Mouse (Mus musculus): Measurements from ENCODE around the gene Plcb4. TPM values are rescaled to one million over a fixed set of nuclear protein-coding genes. Genes with fewer than 3 reads are reported as not detected.

Plcb4 gene
- total RNA-seq, 2 experiments from 2014 or later = 67.5 to 81.8 TPM

- Histone ChIP-seq H3K27ac (no peak overlapping the region), H3K4me3 (no peak overlapping the region)
- no peak for TF ChIP-seq CTCF (IDR thresholded peaks at IDR 0.05)
- no peak for DNase-seq (ENCODE audit: extremely low spot score in 1 of 2, low spot score in 2 of 2)
- intact Hi-C loops (cut with DNase I) = no loop called here
Measured at GRCm38 (mm10) chr2:135879356-135879755, 220.5 kb downstream of the Plcb4 start.

GRCm38 (mm10) chr2:135880269-135880760 is 221.5 kb downstream of the Plcb4 start:
- no peak overlapping the region for H3K27ac ChIP-seq
- TF ChIP-seq CTCF (IDR thresholded peaks at IDR 0.05) = no peak
- no peak overlapping the region for H3K4me3 ChIP-seq
- DNase-seq (ENCODE audit: extremely low spot score in 1 of 2, low spot score in 2 of 2) = no peak
- intact Hi-C loops (cut with DNase I) = no loop called here

GRCm38 (mm10) chr2:135883359-135883758 is 224.5 kb downstream of the Plcb4 start:
- intact Hi-C loops (cut with DNase I) = no loop called here
- Histone ChIP-seq H3K4me3 (no peak overlapping the region), H3K27ac (no peak overlapping the region)
- no peak for TF ChIP-seq CTCF (IDR thresholded peaks at IDR 0.05)
- DNase-seq (ENCODE audit: extremely low spot score in 1 of 2, low spot score in 2 of 2) = no peak

GRCm38 (mm10) chr2:135884534-135885180 is 225.8 kb downstream of the Plcb4 start:
- no peak for TF ChIP-seq CTCF (IDR thresholded peaks at IDR 0.05)
- H3K4me3 ChIP-seq = no peak overlapping the region
- H3K27ac ChIP-seq = no peak overlapping the region
- intact Hi-C loops (cut with DNase I) = no loop called here
- no peak for DNase-seq (ENCODE audit: extremely low spot score in 1 of 2, low spot score in 2 of 2)

GRCm38 (mm10) chr2:135885607-135886006 is 226.8 kb downstream of the Plcb4 start:
- H3K27ac ChIP-seq = no peak overlapping the region
- no peak for TF ChIP-seq CTCF (IDR thresholded peaks at IDR 0.05)
- no peak for DNase-seq (ENCODE audit: extremely low spot score in 1 of 2, low spot score in 2 of 2)
- H3K4me3 ChIP-seq = no peak overlapping the region
- intact Hi-C loops (cut with DNase I) = no loop called here

- intact Hi-C loops (cut with DNase I) = no loop called here
Measured at GRCm38 (mm10) chr2:135886081-135886679, 227.4 kb downstream of the Plcb4 start.

GRCm38 (mm10) chr2:135887805-135888204 is 229.0 kb downstream of the Plcb4 start:
- no peak for TF ChIP-seq CTCF (IDR thresholded peaks at IDR 0.05)
- intact Hi-C loops (cut with DNase I) = no loop called here
- H3K4me3 ChIP-seq = no peak overlapping the region
- no peak overlapping the region for H3K27ac ChIP-seq
- no peak for DNase-seq (ENCODE audit: extremely low spot score in 1 of 2, low spot score in 2 of 2)

More at GRCm38 (mm10) chr2:135886081-135886679, 227.4 kb downstream of the Plcb4 start:
- TF ChIP-seq CTCF (IDR thresholded peaks at IDR 0.05) = no peak
- DNase-seq (ENCODE audit: extremely low spot score in 1 of 2, low spot score in 2 of 2) = no peak
- no peak overlapping the region for H3K27ac ChIP-seq
- H3K4me3 ChIP-seq = no peak overlapping the region

- intact Hi-C loops (cut with DNase I) = no loop called here
- TF ChIP-seq CTCF (IDR thresholded peaks at IDR 0.05) = no peak
- Histone ChIP-seq H3K4me3 (no peak overlapping the region), H3K27ac (no peak overlapping the region)
- no peak for DNase-seq (ENCODE audit: extremely low spot score in 1 of 2, low spot score in 2 of 2)
Measured at GRCm38 (mm10) chr2:135888206-135888605, 229.4 kb downstream of the Plcb4 start.

- Histone ChIP-seq H3K4me3 (no peak overlapping the region), H3K27ac (no peak overlapping the region)
- intact Hi-C loops (cut with DNase I) = no loop called here
- no peak for TF ChIP-seq CTCF (IDR thresholded peaks at IDR 0.05)
- DNase-seq (ENCODE audit: extremely low spot score in 1 of 2, low spot score in 2 of 2) = no peak
Measured at GRCm38 (mm10) chr2:135888767-135889166, 230.0 kb downstream of the Plcb4 start.

GRCm38 (mm10) chr2:135890083-135890482 is 231.3 kb downstream of the Plcb4 start:
- Histone ChIP-seq H3K27ac (no peak overlapping the region), H3K4me3 (no peak overlapping the region)
- intact Hi-C loops (cut with DNase I) = no loop called here
- no peak for DNase-seq (ENCODE audit: extremely low spot score in 1 of 2, low spot score in 2 of 2)
- no peak; the same call in none of the 2 replicates for TF ChIP-seq CTCF (IDR thresholded peaks at IDR 0.05)

- H3K4me3 ChIP-seq = no peak overlapping the region
- no peak for TF ChIP-seq CTCF (IDR thresholded peaks at IDR 0.05)
- intact Hi-C loops (cut with DNase I) = no loop called here
- no peak overlapping the region for H3K27ac ChIP-seq
- no peak for DNase-seq (ENCODE audit: extremely low spot score in 1 of 2, low spot score in 2 of 2)
Measured at GRCm38 (mm10) chr2:135891097-135891496, 232.3 kb downstream of the Plcb4 start.

GRCm38 (mm10) chr2:135891686-135892085 is 232.9 kb downstream of the Plcb4 start:
- no peak for DNase-seq (ENCODE audit: extremely low spot score in 1 of 2, low spot score in 2 of 2)
- intact Hi-C loops (cut with DNase I) = no loop called here
- no peak for TF ChIP-seq CTCF (IDR thresholded peaks at IDR 0.05)
- H3K27ac ChIP-seq = no peak overlapping the region
- no peak overlapping the region for H3K4me3 ChIP-seq

GRCm38 (mm10) chr2:135894582-135894981 is 235.8 kb downstream of the Plcb4 start:
- DNase-seq (ENCODE audit: extremely low spot score in 1 of 2, low spot score in 2 of 2) = no peak
- H3K4me3 ChIP-seq = no peak overlapping the region
- no peak for TF ChIP-seq CTCF (IDR thresholded peaks at IDR 0.05)
- no peak overlapping the region for H3K27ac ChIP-seq
- intact Hi-C loops (cut with DNase I) = no loop called here

Data from left cerebral cortex, adult 2 months (tissue).